Mouse (Mus musculus): ENCODE results near the gene Supt5. TPM values are rescaled to one million over a fixed set of nuclear protein-coding genes. Genes with fewer than 3 reads are reported as not detected.

The Supt5 gene
- total and polyA plus RNA-seq, 2 experiments from 2014 or later = 36.6 to 71.4 TPM

DNA sequence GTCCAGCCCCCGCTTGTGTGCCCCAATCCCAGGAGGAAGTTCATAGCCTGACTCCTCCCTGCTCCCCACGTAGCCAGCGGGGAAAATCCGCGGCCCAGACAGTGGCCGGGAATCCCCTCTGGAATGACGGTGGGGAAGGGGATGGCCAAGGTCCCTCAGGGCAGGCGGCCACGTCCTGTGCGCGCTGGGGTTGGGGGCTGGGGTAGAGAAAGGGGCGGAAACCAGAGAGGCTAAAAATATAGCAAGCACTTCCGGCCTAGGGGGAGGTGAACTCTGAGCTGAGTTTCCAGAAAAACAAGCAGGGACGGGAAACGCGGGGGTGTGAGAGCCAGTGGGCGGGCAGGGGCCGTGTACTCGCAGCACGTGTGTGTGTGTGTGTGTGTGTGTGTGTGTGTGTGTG lies 43.4 kb upstream of the Supt5 start:
- peak overlapping the region; percentile 81 for H3K4me2 ChIP-seq (ENCODE audit: low read depth, low read length)
- H3K4me3 ChIP-seq (ENCODE audit: low read depth, low read length) = peak overlapping the region; percentile 48
- H3K9ac ChIP-seq (replicated peaks; ENCODE audit: low read depth, low read length) = peak overlapping the region; percentile 76
- peaks cover 27% of the 10 kb centered on the region for H3K36me3 ChIP-seq (replicated peaks; ENCODE audit: control insufficient read depth, insufficient read depth, low read length)
- H3K4me1 ChIP-seq (ENCODE audit: control insufficient read depth, insufficient read depth) = peaks cover 48% of the 10 kb centered on the region
- H3K9me3 ChIP-seq (replicated peaks; ENCODE audit: control insufficient read depth, low read length) = no peaks in the 10 kb centered on the region
- H3K27ac ChIP-seq (ENCODE audit: low read depth) = peak overlapping the region; percentile 100
- no peaks in the 10 kb centered on the region for H3K27me3 ChIP-seq (ENCODE audit: control insufficient read depth, insufficient read depth, low read length)
- DNase-seq (ENCODE audit: low spot score) = peak; percentile 92
- TF ChIP-seq CTCF (IDR thresholded peaks at IDR 0.05; ENCODE audit: low read depth) (no peak), EP300 (IDR thresholded peaks at IDR 0.05; ENCODE audit: low read depth) (peak; percentile 96)
- under 1% methylated on average over 20 of the region's 20 CpGs for WGBS
- peak; percentile 76 for ATAC-seq (ENCODE audit: insufficient read depth, low read depth)

DNA sequence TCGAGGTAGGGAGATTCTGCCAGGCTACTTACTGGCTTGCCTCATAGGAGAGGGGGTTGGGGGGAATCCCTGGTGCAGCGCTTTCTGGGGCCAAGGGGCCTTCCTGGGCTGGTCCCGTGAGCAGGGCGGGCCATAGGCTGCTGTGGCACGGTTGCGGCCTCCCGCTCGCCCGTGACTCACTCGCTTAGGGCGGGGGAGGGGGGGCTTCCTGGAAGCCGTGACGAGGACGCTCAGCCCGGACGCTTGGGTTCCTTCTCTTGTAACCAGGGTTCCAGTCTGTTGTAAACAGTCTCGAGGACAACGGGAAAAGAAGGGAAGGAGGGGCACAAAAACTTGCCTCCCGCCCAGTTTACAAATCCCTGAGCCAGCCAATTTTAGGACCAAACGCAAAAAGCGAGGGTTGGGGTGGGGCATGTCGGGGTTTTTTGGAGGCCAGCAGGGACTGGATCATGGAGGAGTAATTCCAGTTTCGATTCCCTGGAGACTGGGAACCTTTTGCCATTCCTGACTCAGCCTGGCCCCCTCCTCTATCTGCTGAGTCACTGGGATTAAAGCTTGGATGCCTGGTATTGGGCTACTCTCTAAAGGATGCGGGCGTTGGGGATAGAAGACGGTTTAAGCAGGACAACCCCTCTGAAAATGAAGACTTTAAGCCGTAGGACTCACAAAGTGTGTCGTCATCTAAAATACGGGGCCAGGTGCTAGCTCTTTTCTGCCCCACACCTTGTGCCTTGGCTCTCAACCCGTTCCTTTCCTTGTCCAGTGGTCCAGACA lies 42.7 kb upstream of the Supt5 start:
- WGBS = 3% methylated on average over 30 of the region's 30 CpGs

DNA sequence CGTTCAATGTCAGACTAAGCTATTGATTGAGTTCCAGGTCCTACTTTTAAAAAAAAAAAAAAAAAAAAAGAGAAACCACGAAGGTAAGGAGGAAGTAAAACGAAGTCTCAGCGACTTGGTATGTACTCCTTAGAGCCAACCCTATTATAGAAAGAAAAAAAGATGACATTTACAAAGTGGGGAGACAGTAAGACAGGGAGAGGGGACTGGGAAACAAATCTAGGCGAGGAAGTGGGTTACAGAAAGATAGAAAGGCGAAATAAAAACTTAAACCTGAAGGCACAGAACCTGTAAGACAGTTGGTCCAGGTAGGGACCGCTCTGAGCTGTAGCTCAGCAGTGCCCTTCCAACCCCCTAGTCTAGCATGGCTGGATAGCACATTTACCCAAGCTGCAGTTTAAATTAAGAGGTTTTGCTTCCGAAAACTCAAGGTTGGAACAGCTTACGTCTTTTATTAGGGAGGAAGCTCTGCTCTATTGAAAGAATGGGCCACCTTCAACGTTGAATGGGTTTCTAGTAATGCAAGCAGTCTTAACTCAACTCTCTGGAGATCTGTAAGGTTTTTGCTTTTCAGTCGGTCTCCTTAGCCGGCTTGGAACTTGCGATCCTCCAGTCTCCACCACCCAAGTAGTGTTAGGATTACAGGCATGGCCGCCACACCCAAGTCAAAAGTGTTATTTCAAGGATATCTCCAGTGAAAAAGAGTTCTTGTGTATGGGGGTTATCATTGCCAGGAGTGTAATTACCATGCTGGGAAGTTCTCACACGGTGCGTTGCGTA lies 41.9 kb upstream of the Supt5 start, which contains the start of gene Zfp36:
TSS of gene Zfp36 (minus strand) at position 17 of the 780 bp plus-strand sequence.
- ATAC-seq (ENCODE audit: insufficient read depth, low read depth) (no peak), DNase-seq (ENCODE audit: low spot score) (no peak)
- Histone ChIP-seq H3K9me3 (replicated peaks; ENCODE audit: control insufficient read depth, low read length) (no peaks in the 10 kb centered on the region), H3K4me3 (ENCODE audit: low read depth, low read length) (peak within 1 kb of the TSS; percentile 89), H3K4me1 (ENCODE audit: control insufficient read depth, insufficient read depth) (peaks cover 58% of the 10 kb centered on the region), H3K4me2 (ENCODE audit: low read depth, low read length) (peak within 1 kb of the TSS; percentile 95), H3K27ac (ENCODE audit: low read depth) (peak within 1 kb of the TSS; percentile 100), H3K36me3 (replicated peaks; ENCODE audit: control insufficient read depth, insufficient read depth, low read length) (peaks cover 21% of the 10 kb centered on the region), H3K27me3 (ENCODE audit: control insufficient read depth, insufficient read depth, low read length) (no peaks in the 10 kb centered on the region), H3K9ac (replicated peaks; ENCODE audit: low read depth, low read length) (peak within 1 kb of the TSS; percentile 95)
- TF ChIP-seq EP300 (IDR thresholded peaks at IDR 0.05; ENCODE audit: low read depth) (no peak), CTCF (IDR thresholded peaks at IDR 0.05; ENCODE audit: low read depth) (no peak)
- WGBS = 42% methylated on average over 17 of the region's 17 CpGs

More for the DNA sequence above, 42.7 kb upstream of the Supt5 start:
- Histone ChIP-seq H3K27ac (ENCODE audit: low read depth) (peak overlapping the region; percentile 100), H3K9ac (replicated peaks; ENCODE audit: low read depth, low read length) (peak overlapping the region; percentile 76), H3K4me1 (ENCODE audit: control insufficient read depth, insufficient read depth) (peaks cover 54% of the 10 kb centered on the region), H3K9me3 (replicated peaks; ENCODE audit: control insufficient read depth, low read length) (no peaks in the 10 kb centered on the region), H3K36me3 (replicated peaks; ENCODE audit: control insufficient read depth, insufficient read depth, low read length) (peaks cover 28% of the 10 kb centered on the region), H3K4me2 (ENCODE audit: low read depth, low read length) (peak overlapping the region; percentile 81), H3K27me3 (ENCODE audit: control insufficient read depth, insufficient read depth, low read length) (no peaks in the 10 kb centered on the region), H3K4me3 (ENCODE audit: low read depth, low read length) (peak overlapping the region; percentile 48)
- peak; percentile 45 for ATAC-seq (ENCODE audit: insufficient read depth, low read depth)
- peak; percentile 89 for DNase-seq (ENCODE audit: low spot score)
- no peak for TF ChIP-seq CTCF (IDR thresholded peaks at IDR 0.05; ENCODE audit: low read depth)
- TF ChIP-seq EP300 (IDR thresholded peaks at IDR 0.05; ENCODE audit: low read depth) = peak; percentile 81

DNA sequence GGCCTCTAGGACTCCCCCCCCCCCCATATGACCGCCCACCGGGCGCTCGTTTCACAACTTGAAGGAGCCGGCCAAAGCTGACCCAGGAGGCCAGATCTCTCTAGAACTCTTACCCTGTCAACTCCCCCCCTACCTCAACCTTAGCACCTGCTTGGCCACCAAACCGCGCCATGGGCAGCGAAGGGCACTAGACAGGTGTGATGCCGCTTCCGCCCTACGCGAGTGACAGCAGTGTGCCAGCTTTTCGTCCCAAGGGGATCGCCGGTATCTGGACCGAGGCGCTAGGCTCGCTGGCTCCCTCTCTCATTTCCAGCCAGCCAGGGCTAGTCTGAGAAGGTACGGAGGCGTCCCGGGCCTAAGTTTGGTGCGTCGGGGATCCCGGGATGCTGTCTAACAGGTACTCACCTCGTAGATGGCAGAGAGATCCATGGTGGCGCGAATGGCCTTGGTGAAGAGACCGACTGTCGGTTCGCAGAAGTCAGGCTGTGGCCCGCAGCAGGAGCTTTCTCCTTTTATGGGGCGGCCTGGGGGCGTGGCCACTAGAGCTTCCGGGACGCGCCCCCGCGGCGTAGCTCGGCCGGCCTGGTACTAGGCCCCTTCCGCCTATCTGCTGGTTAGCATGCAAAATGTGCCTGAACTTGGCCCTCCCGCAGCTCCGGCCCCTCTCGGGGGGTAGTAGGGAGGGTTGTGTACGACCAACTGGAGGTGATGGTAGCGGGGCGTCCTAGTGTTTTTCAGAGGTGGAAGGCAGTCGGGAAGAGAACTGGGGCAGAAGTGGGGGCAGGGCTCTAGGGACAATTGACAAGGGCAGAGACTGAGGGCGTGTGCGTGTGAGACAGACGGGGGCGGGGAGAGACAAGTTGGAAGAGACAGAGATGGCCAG lies 40.5 kb upstream of the Supt5 start:
- H3K27ac ChIP-seq (ENCODE audit: low read depth) = peak overlapping the region; percentile 100
- peaks cover 62% of the 10 kb centered on the region for H3K4me1 ChIP-seq (ENCODE audit: control insufficient read depth, insufficient read depth)
- DNase-seq (ENCODE audit: low spot score) (peak; percentile 93), ATAC-seq (ENCODE audit: insufficient read depth, low read depth) (peak; percentile 50)
- peaks cover 13% of the 10 kb centered on the region for H3K36me3 ChIP-seq (replicated peaks; ENCODE audit: control insufficient read depth, insufficient read depth, low read length)
- H3K9ac ChIP-seq (replicated peaks; ENCODE audit: low read depth, low read length) = peak overlapping the region; percentile 95
- under 1% methylated on average over 52 of the region's 53 CpGs for WGBS
- no peaks in the 10 kb centered on the region for H3K9me3 ChIP-seq (replicated peaks; ENCODE audit: control insufficient read depth, low read length)
- H3K27me3 ChIP-seq (ENCODE audit: control insufficient read depth, insufficient read depth, low read length) = no peaks in the 10 kb centered on the region
- H3K4me2 ChIP-seq (ENCODE audit: low read depth, low read length) = peak overlapping the region; percentile 95
- TF ChIP-seq EP300 (IDR thresholded peaks at IDR 0.05; ENCODE audit: low read depth) (no peak), CTCF (IDR thresholded peaks at IDR 0.05; ENCODE audit: low read depth) (no peak)
- H3K4me3 ChIP-seq (ENCODE audit: low read depth, low read length) = peak overlapping the region; percentile 89
